Mouse (Mus musculus) monocyte, adult 59 days (primary cell): ENCODE data around the gene Fpgs. TPM values are rescaled to one million over a fixed set of nuclear protein-coding genes. Genes with fewer than 3 reads are reported as not detected.

Experiments used
- total RNA-seq, 2 experiments: library from RNA; stranded (reverse); gene quantifications; one replicate each; pipeline ENCODE4 v1.2.4; 2023

Gene Fpgs
- total RNA-seq = 1 to 10 TPM; 6.6 to 9.1 TPM

GRCm38 (mm10) chr2:32704021-32704421, at the start of gene Fpgs:
Fpgs (minus strand) TSS chr2:32704145.

GRCm38 (mm10) chr2:32740916-32741272, 36.9 kb upstream of the Fpgs start, which contains the start of gene 6330409D20Rik:
6330409D20Rik (minus strand) TSS chr2:32741016.

GRCm38 (mm10) chr2:32720681-32721229, 16.8 kb upstream of the Fpgs start, which contains the start of gene Sh2d3c:
Sh2d3c (plus strand) TSS chr2:32721055.

GRCm38 (mm10) chr2:32712934-32713817, 9.2 kb upstream of the Fpgs start, which contains the start of gene Cdk9:
Cdk9 (minus strand) TSS chr2:32713076.

GRCm38 (mm10) chr2:32646379-32647056, 57.4 kb downstream of the Fpgs start, which contains the start of gene Eng:
Eng (plus strand) TSS chr2:32646595.

Other genes starting within 250 kb of the Fpgs start
- 10 to 100 TPM; 18.9 to 19.9 TPM for gene Fam102a, start 168.8 kb downstream of the Fpgs start, total RNA-seq
- 10 to 100 TPM; 57.0 to 70.0 TPM for gene Dpm2, start 133.3 kb downstream of the Fpgs start, total RNA-seq
- under 1 TPM in 1 of 2 experiments, not detected in 1; 0.45 TPM for gene Pip5kl1, start 129.3 kb downstream of the Fpgs start, total RNA-seq
- gene 9430097D07Rik, start 128.5 kb downstream of the Fpgs start, total RNA-seq = not detected
- gene St6galnac4, start 117.0 kb downstream of the Fpgs start, total RNA-seq = 10 to 100 TPM; 44.7 to 45.7 TPM
- gene St6galnac6, start 104.4 kb downstream of the Fpgs start, total RNA-seq = 10 to 100 TPM; 40.6 to 40.8 TPM
- gene Ak1, start 82.4 kb downstream of the Fpgs start, total RNA-seq = under 1 TPM; 0.43 to 0.45 TPM
- gene Eng, start 57.5 kb downstream of the Fpgs start, total RNA-seq = 10 to 100 TPM; 25.0 to 28.9 TPM
- gene Cdk9, start 8.9 kb upstream of the Fpgs start, total RNA-seq = 100 to 1,000 TPM; 175 to 202 TPM
- 100 to 1,000 TPM in 1 of 2 experiments, 10 to 100 TPM in 1; 91.5 to 106 TPM for gene Sh2d3c, start 16.9 kb upstream of the Fpgs start, total RNA-seq
- not detected for gene 6330409D20Rik, start 36.9 kb upstream of the Fpgs start, total RNA-seq
- gene Tor2a, start 53.1 kb upstream of the Fpgs start, total RNA-seq = 10 to 100 TPM; 22.6 to 23.5 TPM
- gene Ttc16, start 71.5 kb upstream of the Fpgs start, total RNA-seq = not detected
- 1 to 10 TPM; 2.8 to 5.7 TPM for gene Ptrh1, start 71.6 kb upstream of the Fpgs start, total RNA-seq
- not detected for gene Cfap157, start 80.3 kb upstream of the Fpgs start, total RNA-seq
- gene Stxbp1, start 143.1 kb upstream of the Fpgs start, total RNA-seq = 1 to 10 TPM; 2.7 to 2.9 TPM
- 10 to 100 TPM; 62.1 to 72.3 TPM for gene Fam129b, start 172.0 kb upstream of the Fpgs start, total RNA-seq